ENCODE assay signal across 17 mouse cellular contexts in the genomic region with DNA sequence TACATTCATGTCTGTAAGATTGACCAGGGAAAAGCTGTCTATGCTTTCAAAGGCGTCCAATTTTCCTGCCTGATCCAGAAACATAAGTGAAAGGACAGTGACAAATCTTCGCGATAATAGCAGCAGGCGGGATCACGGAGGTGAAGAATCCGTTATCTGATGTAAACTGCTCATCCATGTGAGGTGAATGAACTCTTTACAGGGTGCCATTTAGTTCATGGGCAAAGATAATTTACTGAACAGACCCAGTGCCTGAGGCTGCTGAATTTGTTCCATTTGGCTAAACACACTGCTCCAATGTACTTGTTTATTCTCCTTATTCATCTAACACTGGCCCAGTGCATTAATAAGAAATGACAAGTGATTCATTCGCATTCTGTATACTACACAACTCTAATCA.
DNase-seq lines count a peak whose midpoint lies in the region; ATAC-seq lines count a peak whose summit lies in the region.
"Had no signal": no experiment of that assay in that cellular context is flagged by ENCODE, and none has a peak within 500 bp of the region (broad histone marks: within the 10 kb centered on the region; RNA-seq: fewer than 3 reads in every experiment).

No protein-coding gene starts in this region.

- H3K36me3 ChIP-seq in embryonic facial prominence, embryonic 14.5 days (ENCODE audit: control insufficient read depth, insufficient read depth, low read length) = no peaks in the 10 kb centered on the region
- H3K36me3 ChIP-seq in embryonic facial prominence, embryonic 10.5 days (replicated peaks) = no peaks in the 10 kb centered on the region
- H3K36me3 ChIP-seq in neural tube, embryonic 11.5 days (ENCODE audit: control insufficient read depth, insufficient read depth, low read length) = no peaks in the 10 kb centered on the region
- no peaks in the 10 kb centered on the region for H3K36me3 ChIP-seq in hindbrain, embryonic 15.5 days
- H3K36me3 ChIP-seq: embryonic facial prominence, embryonic 15.5 days; intestine, embryonic 15.5 days; limb, embryonic 15.5 days had no signal

- H3K27me3 ChIP-seq in embryonic facial prominence, embryonic 14.5 days (replicated peaks; ENCODE audit: control insufficient read depth, insufficient read depth, low read length) = no peaks in the 10 kb centered on the region
- no peaks in the 10 kb centered on the region for H3K27me3 ChIP-seq in embryonic facial prominence, embryonic 10.5 days (replicated peaks; ENCODE audit: low read depth, poor library complexity, severe bottlenecking)
- no peaks in the 10 kb centered on the region for H3K27me3 ChIP-seq in neural tube, embryonic 11.5 days (ENCODE audit: control insufficient read depth, insufficient read depth, low read length)
- no peaks in the 10 kb centered on the region for H3K27me3 ChIP-seq in hindbrain, embryonic 15.5 days
- H3K27me3 ChIP-seq: embryonic facial prominence, embryonic 15.5 days; intestine, embryonic 15.5 days; limb, embryonic 15.5 days had no signal

- no peak for ATAC-seq in embryonic facial prominence, embryonic 14.5 days (ENCODE audit: low read depth)
- peak; percentile 27; the same call in 1 of the 2 replicates for ATAC-seq in neural tube, embryonic 11.5 days (ENCODE audit: insufficient read depth, low FRiP score, low TSS enrichment)
- ATAC-seq in hindbrain, embryonic 15.5 days (ENCODE audit: low FRiP score, low read depth) = peak; percentile 65
- ATAC-seq in granulocyte monocyte progenitor cell, adult 5-6 weeks (replicated peaks; ENCODE audit: poor library complexity, severe bottlenecking) = no peak
- ATAC-seq: intestine, embryonic 15.5 days had no signal

- no peak overlapping the region for H3K27ac ChIP-seq in embryonic facial prominence, embryonic 14.5 days (replicated peaks; ENCODE audit: low read depth, low read length)
- no peak overlapping the region for H3K27ac ChIP-seq in embryonic facial prominence, embryonic 10.5 days (replicated peaks)
- no peak overlapping the region for H3K27ac ChIP-seq in neural tube, embryonic 11.5 days (ENCODE audit: low read depth, low read length)
- no peak overlapping the region for H3K27ac ChIP-seq in hindbrain, embryonic 15.5 days (replicated peaks)
- H3K27ac ChIP-seq: embryonic facial prominence, embryonic 15.5 days; intestine, embryonic 15.5 days; limb, embryonic 15.5 days had no signal

- H3K9me3 ChIP-seq in embryonic facial prominence, embryonic 14.5 days (ENCODE audit: control insufficient read depth, low read length) = no peaks in the 10 kb centered on the region
- H3K9me3 ChIP-seq in embryonic facial prominence, embryonic 10.5 days = no peaks in the 10 kb centered on the region
- H3K9me3 ChIP-seq in neural tube, embryonic 11.5 days (ENCODE audit: control insufficient read depth, low read length) = no peaks in the 10 kb centered on the region
- no peaks in the 10 kb centered on the region for H3K9me3 ChIP-seq in hindbrain, embryonic 15.5 days
- H3K9me3 ChIP-seq: embryonic facial prominence, embryonic 15.5 days; intestine, embryonic 15.5 days; limb, embryonic 15.5 days had no signal

- DNase-seq in embryonic facial prominence, embryonic 14.5 days (ENCODE audit: low spot score) = peak; percentile 12
- DNase-seq in embryonic facial prominence, embryonic 10.5 days (ENCODE audit: low spot score) = no peak
- peak; percentile 11 for DNase-seq in neural tube, embryonic 11.5 days (ENCODE audit: low spot score)
- DNase-seq in neural tube, embryonic 10.5 days (ENCODE audit: extremely low spot score, low spot score) = no peak
- DNase-seq in kidney, postnatal 25 days = no peak
- DNase-seq: adrenal gland, postnatal 14 days; gastrocnemius, postnatal 10 days; heart, postnatal 10 days; kidney, postnatal 14 days; layer of hippocampus, adult 9-11 months; lung, adult 2 months; thymus, adult 18-20 months had no signal

- no peaks in the 10 kb centered on the region for H3K4me1 ChIP-seq in embryonic facial prominence, embryonic 14.5 days (ENCODE audit: control insufficient read depth, insufficient read depth, low read length)
- H3K4me1 ChIP-seq in embryonic facial prominence, embryonic 10.5 days = no peaks in the 10 kb centered on the region
- no peaks in the 10 kb centered on the region for H3K4me1 ChIP-seq in neural tube, embryonic 11.5 days (ENCODE audit: control insufficient read depth, insufficient read depth, low read length)
- H3K4me1 ChIP-seq in hindbrain, embryonic 15.5 days (replicated peaks) = no peaks in the 10 kb centered on the region
- H3K4me1 ChIP-seq: embryonic facial prominence, embryonic 15.5 days; intestine, embryonic 15.5 days; limb, embryonic 15.5 days had no signal

- H3K9ac ChIP-seq in embryonic facial prominence, embryonic 14.5 days (ENCODE audit: low read depth, low read length) = no peak overlapping the region
- no peak overlapping the region for H3K9ac ChIP-seq in neural tube, embryonic 11.5 days (ENCODE audit: low read length)
- no peak overlapping the region for H3K9ac ChIP-seq in hindbrain, embryonic 15.5 days
- H3K9ac ChIP-seq: embryonic facial prominence, embryonic 15.5 days; intestine, embryonic 15.5 days; limb, embryonic 15.5 days had no signal

- no peak overlapping the region for H3K4me3 ChIP-seq in embryonic facial prominence, embryonic 14.5 days (ENCODE audit: low read depth, low read length)
- H3K4me3 ChIP-seq in embryonic facial prominence, embryonic 10.5 days = no peak overlapping the region
- H3K4me3 ChIP-seq in neural tube, embryonic 11.5 days (ENCODE audit: low read depth, low read length) = no peak overlapping the region
- no peak overlapping the region for H3K4me3 ChIP-seq in hindbrain, embryonic 15.5 days
- H3K4me3 ChIP-seq: embryonic facial prominence, embryonic 15.5 days; intestine, embryonic 15.5 days; limb, embryonic 15.5 days had no signal

- WGBS in embryonic facial prominence, embryonic 14.5 days = 82% methylated on average over 7 of the region's 7 CpGs
- 88% methylated on average over 7 of the region's 7 CpGs for WGBS in embryonic facial prominence, embryonic 10.5 days
- 84% methylated on average over 7 of the region's 7 CpGs for WGBS in neural tube, embryonic 11.5 days
- 58% methylated on average over 7 of the region's 7 CpGs for WGBS in hindbrain, embryonic 15.5 days

- H3K4me2 ChIP-seq in embryonic facial prominence, embryonic 14.5 days (ENCODE audit: low read depth, low read length) = no peak overlapping the region
- no peak overlapping the region for H3K4me2 ChIP-seq in neural tube, embryonic 11.5 days (ENCODE audit: low read depth)
- H3K4me2 ChIP-seq in hindbrain, embryonic 15.5 days = no peak overlapping the region
- H3K4me2 ChIP-seq: embryonic facial prominence, embryonic 15.5 days; intestine, embryonic 15.5 days; limb, embryonic 15.5 days had no signal

Comparison
In these comparisons a context has a peak if more than half of its experiments do, and no peak if none do; other contexts are left out.
1. DNase-seq: peak in embryonic facial prominence, embryonic 14.5 days (single experiment) and neural tube, embryonic 11.5 days (single experiment); none in embryonic facial prominence, embryonic 10.5 days (single experiment), neural tube, embryonic 10.5 days (single experiment) and kidney, postnatal 25 days (0 of 2).
2. ATAC-seq: peak in neural tube, embryonic 11.5 days (single experiment) and hindbrain, embryonic 15.5 days (single experiment); none in embryonic facial prominence, embryonic 14.5 days (single experiment) and granulocyte monocyte progenitor cell, adult 5-6 weeks (single experiment).